Mouse (Mus musculus) limb, embryonic 13.5 days (tissue): Measurements from ENCODE around the gene Guca1b. TPM values are rescaled to one million over a fixed set of nuclear protein-coding genes. Genes with fewer than 3 reads are reported as not detected.
"Not testable (repeated sequence)": the region's sequence is repeated elsewhere in the genome, so short reads cannot be mapped to it uniquely, and the experiment has no call there.

Source experiments
- ATAC-seq: fragments of 200-750 bp; cut with Nextera tagmentation; 2 replicates; pipeline ENCODE4 v1.8.0; 2017; ENCODE audit warnings: low read depth, moderate number of reproducible peaks, moderate TSS enrichment; ENCODE audit not compliant: low FRiP score
- H3K27ac ChIP-seq: fragments of 300-500 bp; sonication (generic); 2 replicates; pipeline ENCODE4 v1.5.1; 2015; ENCODE audit warnings: inconsistent platforms, mild to moderate bottlenecking, moderate library complexity
- H3K27me3 ChIP-seq: fragments of 300-500 bp; sonication (generic); 2 replicates; pipeline ENCODE4 v1.6.1; 2015; ENCODE audit warnings: mild to moderate bottlenecking, inconsistent platforms
- H3K36me3 ChIP-seq: fragments of 300-500 bp; sonication (generic); 2 replicates; pipeline ENCODE4 v1.6.1; 2015; ENCODE audit warnings: inconsistent platforms, mild to moderate bottlenecking, moderate library complexity
- H3K4me1 ChIP-seq: fragments of 300-500 bp; sonication (generic); 2 replicates; pipeline ENCODE4 v1.6.1; 2015; ENCODE audit warnings: inconsistent platforms
- H3K4me2 ChIP-seq: fragments of 300-500 bp; sonication (generic); replicated peaks from 2 replicates; pipeline ENCODE4 v1.6.1; 2015; ENCODE audit warnings: inconsistent platforms, mild to moderate bottlenecking, moderate library complexity
- H3K4me3 ChIP-seq: fragments of 300-500 bp; sonication (generic); 2 replicates; pipeline ENCODE4 v1.5.1; 2015; ENCODE audit warnings: moderate library complexity, mild to moderate bottlenecking, inconsistent platforms
- H3K9ac ChIP-seq: fragments of 300-500 bp; sonication (generic); 2 replicates; pipeline ENCODE4 v1.6.1; 2015; ENCODE audit warnings: mild to moderate bottlenecking, inconsistent platforms
- H3K9me3 ChIP-seq: fragments of 300-500 bp; sonication (generic); 2 replicates; pipeline ENCODE4 v1.6.1; 2016; ENCODE audit warnings: inconsistent platforms
- WGBS: fragments of 180-500 bp; shearing (Covaris S2); methylation state at CpG from one replicate; pipeline ENCODE4 v1.1.7; 2015; 5-methylcytosine and 5-hydroxymethylcytosine counted together
- polyA plus RNA-seq: library from polyadenylated mRNA; unstranded; fragments of >200 nt; fragmentation: Nextera tagmentation; extraction: Ambion mirVana; gene quantifications from 2 replicates; pipeline ENCODE4 v1.2.1, GENCODE M21; 2015

The Guca1b gene
- polyA plus RNA-seq, 1 experiment from 2014 or later = 0.62 TPM

GRCm38 (mm10) chr17:47383266-47383665, 1.9 kb upstream of the Guca1b start:
- ATAC-seq = no peak
- Histone ChIP-seq H3K27ac (no peak overlapping the region), H3K9me3 (no peaks in the 10 kb centered on the region), H3K27me3 (0 out of 2 replicates have a peak, but pooled peaks cover 3% of the 10 kb centered on the region), H3K36me3 (peaks cover 34% of the 10 kb centered on the region), H3K4me2 (no peak overlapping the region), H3K4me1 (no peaks in the 10 kb centered on the region), H3K9ac (no peak overlapping the region), H3K4me3 (no peak overlapping the region)
- WGBS = 90% methylated on average over 4 of the region's 4 CpGs

- ATAC-seq = no peak
- Histone ChIP-seq H3K27ac (no peak overlapping the region), H3K4me3 (no peak overlapping the region), H3K27me3 (0 out of 2 replicates have a peak, but pooled peaks cover 3% of the 10 kb centered on the region), H3K4me1 (no peaks in the 10 kb centered on the region), H3K9ac (no peak overlapping the region), H3K9me3 (no peaks in the 10 kb centered on the region), H3K4me2 (no peak overlapping the region), H3K36me3 (peaks cover 28% of the 10 kb centered on the region)
- 88% methylated on average over 3 of the region's 3 CpGs for WGBS
Observed at GRCm38 (mm10) chr17:47384064-47384463, 1.1 kb upstream of the Guca1b start.

GRCm38 (mm10) chr17:47386649-47387048, 1.5 kb downstream of the Guca1b start:
- WGBS = 57% methylated on average over 4 of the region's 4 CpGs
- Histone ChIP-seq H3K4me1 (no peaks in the 10 kb centered on the region), H3K4me3 (no peak overlapping the region), H3K4me2 (no peak overlapping the region), H3K27ac (no peak overlapping the region), H3K36me3 (0 out of 2 replicates have a peak, but pooled peaks cover 3% of the 10 kb centered on the region), H3K9me3 (no peaks in the 10 kb centered on the region), H3K27me3 (peaks cover 3% of the 10 kb centered on the region; the same call in 1 of the 2 replicates), H3K9ac (no peak overlapping the region)
- no peak for ATAC-seq

- no peak for ATAC-seq
Observed at GRCm38 (mm10) chr17:47394223-47394869, 9.2 kb downstream of the Guca1b start.

GRCm38 (mm10) chr17:47395376-47395913, 10.3 kb downstream of the Guca1b start:
- Histone ChIP-seq H3K4me2 (peak overlapping the region; percentile 58), H3K4me3 (peak overlapping the region; percentile 35), H3K4me1 (peaks cover 11% of the 10 kb centered on the region), H3K9me3 (no peaks in the 10 kb centered on the region), H3K27ac (no peak overlapping the region), H3K36me3 (no peaks in the 10 kb centered on the region), H3K9ac (peak overlapping the region; percentile 40; the same call in 1 of the 2 replicates), H3K27me3 (peaks cover 60% of the 10 kb centered on the region)
- peak; percentile 48; the same call in 1 of the 2 replicates for ATAC-seq
- 2% methylated on average over 19 of the region's 20 CpGs for WGBS

More at GRCm38 (mm10) chr17:47394223-47394869, 9.2 kb downstream of the Guca1b start:
- 17% methylated on average over 23 of the region's 24 CpGs for WGBS
- Histone ChIP-seq H3K4me1 (peaks cover 11% of the 10 kb centered on the region), H3K27ac (no peak overlapping the region), H3K9me3 (no peaks in the 10 kb centered on the region), H3K27me3 (peaks cover 49% of the 10 kb centered on the region), H3K4me3 (peak overlapping the region; percentile 35), H3K4me2 (peak overlapping the region; percentile 58), H3K36me3 (no peaks in the 10 kb centered on the region), H3K9ac (peak overlapping the region; percentile 40; the same call in 1 of the 2 replicates)

GRCm38 (mm10) chr17:47399091-47399490, 13.9 kb downstream of the Guca1b start:
- Histone ChIP-seq H3K27me3 (peaks cover 63% of the 10 kb centered on the region), H3K36me3 (no peaks in the 10 kb centered on the region), H3K4me2 (no peak overlapping the region), H3K27ac (no peak overlapping the region), H3K9ac (no peak overlapping the region), H3K9me3 (no peaks in the 10 kb centered on the region), H3K4me1 (peaks cover 11% of the 10 kb centered on the region), H3K4me3 (no peak overlapping the region)
- 86% methylated on average over 8 of the region's 8 CpGs for WGBS
- ATAC-seq = no peak

- peaks cover 56% of the 10 kb centered on the region for H3K27me3 ChIP-seq
- H3K27ac ChIP-seq = no peak within 1 kb of the TSS
- no peak within 1 kb of the TSS for H3K4me3 ChIP-seq
- WGBS = 43% methylated on average over 10 of the region's 10 CpGs
- H3K9me3 ChIP-seq = no peaks in the 10 kb centered on the region
- no peak within 1 kb of the TSS for H3K4me2 ChIP-seq
- H3K36me3 ChIP-seq = no peaks in the 10 kb centered on the region
- no peak within 1 kb of the TSS for H3K9ac ChIP-seq
- no peak for ATAC-seq
- H3K4me1 ChIP-seq = 0 out of 2 replicates have a peak, but pooled peaks cover 1% of the 10 kb centered on the region
Observed at GRCm38 (mm10) chr17:47400451-47400850, 15.3 kb downstream of the Guca1b start, which contains the start of gene Guca1a. Gene Guca1a (minus strand): TSS chr17:47400584.

- no peaks in the 10 kb centered on the region for H3K36me3 ChIP-seq
- H3K27me3 ChIP-seq = peaks cover 68% of the 10 kb centered on the region
- H3K9ac ChIP-seq = no peak overlapping the region
- H3K4me3 ChIP-seq = no peak overlapping the region
- H3K27ac ChIP-seq = no peak overlapping the region
- no peak for ATAC-seq
- no peaks in the 10 kb centered on the region for H3K4me1 ChIP-seq
- no peaks in the 10 kb centered on the region for H3K9me3 ChIP-seq
- H3K4me2 ChIP-seq = no peak overlapping the region
- WGBS = 54% methylated on average over 10 of the region's 10 CpGs
Observed at GRCm38 (mm10) chr17:47407717-47408557, 22.7 kb downstream of the Guca1b start.

- WGBS = 31% methylated on average over 8 of the region's 8 CpGs
- no peaks in the 10 kb centered on the region for H3K9me3 ChIP-seq
- H3K27me3 ChIP-seq = peaks cover 71% of the 10 kb centered on the region
- H3K9ac ChIP-seq = no peak overlapping the region
- H3K27ac ChIP-seq = no peak overlapping the region
- no peak overlapping the region for H3K4me3 ChIP-seq
- no peak for ATAC-seq
- no peaks in the 10 kb centered on the region for H3K4me1 ChIP-seq
- no peaks in the 10 kb centered on the region for H3K36me3 ChIP-seq
- H3K4me2 ChIP-seq = no peak overlapping the region
Observed at GRCm38 (mm10) chr17:47408558-47408898, 23.3 kb downstream of the Guca1b start.

- not testable (repeated sequence) for ATAC-seq, H3K4me1 ChIP-seq, H3K9me3 ChIP-seq, H3K27ac ChIP-seq, H3K36me3 ChIP-seq
- Histone ChIP-seq H3K4me3 (peak overlapping the region; percentile 43), H3K27me3 (peaks cover 79% of the 10 kb centered on the region), H3K9ac (peak overlapping the region; percentile 55; the same call in 1 of the 2 replicates), H3K4me2 (peak overlapping the region; percentile 69)
- 3% methylated on average over 74 of the region's 74 CpGs for WGBS
Observed at GRCm38 (mm10) chr17:47409897-47410861, 25.0 kb downstream of the Guca1b start.

GRCm38 (mm10) chr17:47420195-47420594, 35.0 kb downstream of the Guca1b start:
- ATAC-seq = no peak
- no peaks in the 10 kb centered on the region for H3K4me1 ChIP-seq
- no peaks in the 10 kb centered on the region; the same call in 1 of the 2 replicates for H3K9me3 ChIP-seq
- H3K4me3 ChIP-seq = no peak overlapping the region
- 59% methylated on average over 2 of the region's 2 CpGs for WGBS
- H3K27ac ChIP-seq = no peak overlapping the region
- peaks cover 2% of the 10 kb centered on the region; the same call in 1 of the 2 replicates for H3K27me3 ChIP-seq
- H3K9ac ChIP-seq = no peak overlapping the region
- H3K4me2 ChIP-seq = no peak overlapping the region
- no peaks in the 10 kb centered on the region for H3K36me3 ChIP-seq
